Mouse (Mus musculus) ovary, adult 18-20 months (tissue): ENCODE measurements around the gene Set.

ENCODE experiments used
- DNase-seq: peaks from one replicate; pipeline ENCODE4 v3.0.0; 2022; ENCODE audit warnings: low spot score, mixed read lengths

The Set gene

GRCm38 (mm10) chr2:30091521-30091920 is 34.3 kb downstream of the Set start:
- no peak for DNase-seq

GRCm38 (mm10) chr2:30092280-30092918 is 35.2 kb downstream of the Set start:
- DNase-seq = no peak

GRCm38 (mm10) chr2:30093471-30094207 is 36.5 kb downstream of the Set start, which contains the start of gene Zdhhc12:
TSS of gene Zdhhc12 (minus strand) at chr2:30093648.
- peak; percentile 98 for DNase-seq

- DNase-seq = no peak
Measured at GRCm38 (mm10) chr2:30094208-30094588, 37.0 kb downstream of the Set start.

- no peak for DNase-seq
Measured at GRCm38 (mm10) chr2:30095882-30096527, 38.8 kb downstream of the Set start.

- DNase-seq = no peak
Measured at GRCm38 (mm10) chr2:30100214-30100613, 43.0 kb downstream of the Set start.

GRCm38 (mm10) chr2:30106364-30106763 is 49.2 kb downstream of the Set start:
- no peak for DNase-seq

- DNase-seq = no peak
Measured at GRCm38 (mm10) chr2:30107646-30108045, 50.5 kb downstream of the Set start.

GRCm38 (mm10) chr2:30108260-30108659 is 51.1 kb downstream of the Set start:
- no peak for DNase-seq

- no peak for DNase-seq
Measured at GRCm38 (mm10) chr2:30111500-30111899, 54.3 kb downstream of the Set start.

- no peak for DNase-seq
Measured at GRCm38 (mm10) chr2:30112564-30112963, 55.4 kb downstream of the Set start.

GRCm38 (mm10) chr2:30119641-30120051 is 62.5 kb downstream of the Set start:
- no peak for DNase-seq

GRCm38 (mm10) chr2:30120269-30120668 is 63.1 kb downstream of the Set start:
- no peak for DNase-seq
